ENCODE assay signal across 8 mouse cellular contexts in genomic region chr7:101377741-101378262, GRCm38 (mm10). TPM values are rescaled to one million over a fixed set of nuclear protein-coding genes. Genes with fewer than 3 reads are reported as not detected.
DNase-seq lines count a peak whose midpoint lies in the region; ATAC-seq lines count a peak whose summit lies in the region.

No protein-coding gene starts in this region.

- H3K9ac ChIP-seq in forebrain, embryonic 13.5 days, result no peak overlapping the region
- no peak overlapping the region for H3K9ac ChIP-seq in midbrain, embryonic 11.5 days (ENCODE audit: low read length)

- WGBS in forebrain, embryonic 13.5 days, result 16% methylated on average over 7 of the region's 7 CpGs
- WGBS in limb, embryonic 10.5 days, result 31% methylated on average over 7 of the region's 7 CpGs
- 35% methylated on average over 7 of the region's 7 CpGs for WGBS in midbrain, embryonic 11.5 days

- H3K9me3 ChIP-seq in forebrain, embryonic 13.5 days (replicated peaks), result no peaks in the 10 kb centered on the region
- no peaks in the 10 kb centered on the region for H3K9me3 ChIP-seq in limb, embryonic 10.5 days (replicated peaks)
- H3K9me3 ChIP-seq in midbrain, embryonic 11.5 days (ENCODE audit: control insufficient read depth, low read length), result no peaks in the 10 kb centered on the region

- DNase-seq in 3134 (ENCODE audit: extremely low read depth, insufficient read length, low spot score), result peak; percentile 70
- DNase-seq in adrenal gland, adult 2 months, result peak; percentile 77
- DNase-seq in heart, postnatal 4 days, result peak; percentile 78
- peak; percentile 46 for DNase-seq in limb, embryonic 10.5 days (ENCODE audit: low spot score)
- peak; percentile 77 for DNase-seq in midbrain, embryonic 11.5 days (ENCODE audit: low spot score, missing footprints)
- DNase-seq in spleen, postnatal 4 days (ENCODE audit: low spot score in 2 of 2), result peak; percentile 75 to 83
- DNase-seq in cerebellum, postnatal 25 days, result no peak

- peak; percentile 55 for ATAC-seq in forebrain, embryonic 13.5 days
- ATAC-seq in midbrain, embryonic 11.5 days (ENCODE audit: low FRiP score), result 0 out of 2 replicates have a peak, but pooled peaks have one; percentile 24

- H3K27me3 ChIP-seq in forebrain, embryonic 13.5 days, result no peaks in the 10 kb centered on the region
- no peaks in the 10 kb centered on the region for H3K27me3 ChIP-seq in limb, embryonic 10.5 days (ENCODE audit: low read depth, poor library complexity, severe bottlenecking)
- H3K27me3 ChIP-seq in midbrain, embryonic 11.5 days (ENCODE audit: control insufficient read depth, insufficient read depth, low read length), result no peaks in the 10 kb centered on the region

- peak overlapping the region; percentile 26 for H3K4me2 ChIP-seq in forebrain, embryonic 13.5 days
- H3K4me2 ChIP-seq in midbrain, embryonic 11.5 days, result no peak overlapping the region

- H3K4me3 ChIP-seq in forebrain, embryonic 13.5 days, result no peak overlapping the region
- H3K4me3 ChIP-seq in limb, embryonic 10.5 days, result peak overlapping the region; percentile 31
- no peak overlapping the region for H3K4me3 ChIP-seq in midbrain, embryonic 11.5 days (ENCODE audit: low read depth, low read length)

- H3K36me3 ChIP-seq in forebrain, embryonic 13.5 days (ENCODE audit: poor library complexity, severe bottlenecking), result no peaks in the 10 kb centered on the region
- no peaks in the 10 kb centered on the region for H3K36me3 ChIP-seq in limb, embryonic 10.5 days
- H3K36me3 ChIP-seq in midbrain, embryonic 11.5 days (ENCODE audit: control insufficient read depth, insufficient read depth, low read length), result no peaks in the 10 kb centered on the region

- H3K27ac ChIP-seq in forebrain, embryonic 13.5 days, result no peak overlapping the region
- peak overlapping the region; percentile 79 for H3K27ac ChIP-seq in limb, embryonic 10.5 days
- H3K27ac ChIP-seq in midbrain, embryonic 11.5 days (ENCODE audit: low read depth, low read length), result no peak overlapping the region

- H3K4me1 ChIP-seq in forebrain, embryonic 13.5 days, result peaks cover 25% of the 10 kb centered on the region; the same call in 1 of the 2 replicates
- peaks cover 31% of the 10 kb centered on the region for H3K4me1 ChIP-seq in limb, embryonic 10.5 days
- no peaks in the 10 kb centered on the region for H3K4me1 ChIP-seq in midbrain, embryonic 11.5 days (ENCODE audit: control insufficient read depth, insufficient read depth, low read length)

RNA-seq across cellular contexts. Expression of gene Arap1, which starts 29.9 kb away (rescaled TPM):
- total RNA-seq in adrenal gland, adult 2 months (2021), result 10 to 100 TPM; 31.2 to 49.8 TPM
- polyA plus RNA-seq in adrenal gland, adult 2 months (2012; rRNA removed), result 58.4 and 60.7 TPM in 2 replicates
- 4.8 and 6.0 TPM in 2 replicates for polyA plus RNA-seq in forebrain, embryonic 13.5 days (2015; fragmentation: Nextera tagmentation; extraction: Ambion mirVana)
- 10 to 100 TPM; 44.5 to 44.8 TPM for total RNA-seq in heart, postnatal 4 days (2021)
- polyA plus RNA-seq in limb, embryonic 10.5 days (2016; fragmentation: Nextera tagmentation; extraction: Ambion mirVana), result 13.1 and 20.5 TPM in 2 replicates
- polyA plus RNA-seq in midbrain, embryonic 11.5 days (2014; fragmentation: Nextera tagmentation; extraction: Ambion mirVana), result 10.8 and 11.2 TPM in 2 replicates

RNA-seq across cellular contexts. Expression of gene Gm45837, which starts 32.9 kb away (rescaled TPM):
- not detected for total RNA-seq in adrenal gland, adult 2 months (2021)
- 0.29 and 0.93 TPM in 2 replicates for polyA plus RNA-seq in adrenal gland, adult 2 months (2012; rRNA removed)
- not detected in 2 replicates for polyA plus RNA-seq in forebrain, embryonic 13.5 days (2015; fragmentation: Nextera tagmentation; extraction: Ambion mirVana)
- total RNA-seq in heart, postnatal 4 days (2021), result 1 to 10 TPM in 1 of 2 experiments, not detected in 1; 7.4 TPM
- polyA plus RNA-seq in limb, embryonic 10.5 days (2016; fragmentation: Nextera tagmentation; extraction: Ambion mirVana), result 0.06 TPM in 1 of 2 replicates, not detected in the other
- polyA plus RNA-seq in midbrain, embryonic 11.5 days (2014; fragmentation: Nextera tagmentation; extraction: Ambion mirVana), result not detected in 2 replicates

RNA-seq across cellular contexts. Expression of gene Pde2a, which starts 43.7 kb away (rescaled TPM):
- 100 to 1,000 TPM; 161 to 223 TPM for total RNA-seq in adrenal gland, adult 2 months (2021)
- polyA plus RNA-seq in adrenal gland, adult 2 months (2012; rRNA removed), result 142 and 199 TPM in 2 replicates
- polyA plus RNA-seq in forebrain, embryonic 13.5 days (2015; fragmentation: Nextera tagmentation; extraction: Ambion mirVana), result 26.2 and 32.2 TPM in 2 replicates
- 10 to 100 TPM; 42.4 to 42.8 TPM for total RNA-seq in heart, postnatal 4 days (2021)
- 9.2 and 9.3 TPM in 2 replicates for polyA plus RNA-seq in limb, embryonic 10.5 days (2016; fragmentation: Nextera tagmentation; extraction: Ambion mirVana)
- 11.1 and 13.0 TPM in 2 replicates for polyA plus RNA-seq in midbrain, embryonic 11.5 days (2014; fragmentation: Nextera tagmentation; extraction: Ambion mirVana)

Comparison
In these comparisons a context has a peak if more than half of its experiments do, and no peak if none do; other contexts are left out.
1. DNase-seq: peak in 3134 (single experiment), adrenal gland, adult 2 months (single experiment), heart, postnatal 4 days (single experiment), limb, embryonic 10.5 days (single experiment), midbrain, embryonic 11.5 days (single experiment) and spleen, postnatal 4 days (2 of 2); none in cerebellum, postnatal 25 days (0 of 2).